Mouse (Mus musculus): ENCODE data around the gene Snai1. TPM values are rescaled to one million over a fixed set of nuclear protein-coding genes. Genes with fewer than 3 reads are reported as not detected.

The Snai1 gene
- polyA plus RNA-seq (2012; fragmentation: generic; extraction: Trizol), result 100 to 1,000 TPM in 1 of 2 experiments, 10 to 100 TPM in 1; 40.9 to 136 TPM

GRCm38 (mm10) chr2:167537476-167538297 lies at the start of gene Snai1:
TSS of gene Snai1 (plus strand) at chr2:167538195.

GRCm38 (mm10) chr2:167491757-167492708 lies 46.0 kb upstream of the Snai1 start, which contains the start of gene Rnf114:
TSS of gene Rnf114 (plus strand) at chr2:167492645.

GRCm38 (mm10) chr2:167492713-167493636 lies 45.0 kb upstream of the Snai1 start, which contains the start of gene Spata2:
TSS of gene Spata2 (minus strand) at chr2:167492887.

Other genes starting within 250 kb of the Snai1 start
- gene B4galt5, start 189.0 kb upstream of the Snai1 start, polyA plus RNA-seq (2012; fragmentation: generic; extraction: Trizol), result 10 to 100 TPM in 1 of 2 experiments, 1 to 10 TPM in 1; 2.3 to 20.8 TPM
- gene Slc9a8, start 116.5 kb upstream of the Snai1 start, polyA plus RNA-seq (2012; fragmentation: generic; extraction: Trizol), result 10 to 100 TPM in 1 of 2 experiments, 1 to 10 TPM in 1; 5.5 to 19.1 TPM
- gene Rnf114, start 45.5 kb upstream of the Snai1 start, polyA plus RNA-seq (2012; fragmentation: generic; extraction: Trizol), result 10 to 100 TPM; 16.6 to 52.2 TPM
- gene Spata2, start 45.3 kb upstream of the Snai1 start, polyA plus RNA-seq (2012; fragmentation: generic; extraction: Trizol), result 10 to 100 TPM in 1 of 2 experiments, 1 to 10 TPM in 1; 2.7 to 13.8 TPM
- 100 to 1,000 TPM; 231 TPM for gene Ube2v1, start 93.9 kb downstream of the Snai1 start, polyA plus RNA-seq (2012; fragmentation: generic; extraction: Trizol)
- under 1 TPM in 1 of 2 experiments, not detected in 1; 0.91 TPM for gene Gm20431, start 123.3 kb downstream of the Snai1 start, polyA plus RNA-seq (2012; fragmentation: generic; extraction: Trizol)
- 10 to 100 TPM; 13.9 to 44.9 TPM for gene Cebpb, start 150.7 kb downstream of the Snai1 start, polyA plus RNA-seq (2012; fragmentation: generic; extraction: Trizol)
- gene Tmem189, start 151.6 kb downstream of the Snai1 start, polyA plus RNA-seq (2012; fragmentation: generic; extraction: Trizol), result 10 to 100 TPM; 24.7 to 60.0 TPM